8 mouse cellular contexts compared by ENCODE assay signal in genomic region chr8:66442778-66443177, GRCm38 (mm10). TPM values are rescaled to one million over a fixed set of nuclear protein-coding genes. Genes with fewer than 3 reads are reported as not detected.
A peak's percentile ranks its signal among the peaks of the same experiment; 100 is the strongest.
DNase-seq lines count a peak whose midpoint lies in the region; ATAC-seq and TF ChIP-seq lines count a peak whose summit lies in the region.

No protein-coding gene starts in this region.

- peak; percentile 73 for TF ChIP-seq CTCF in lung, embryonic 14.5 days (IDR thresholded peaks at IDR 0.05; ENCODE audit: low read depth)
- TF ChIP-seq CTCF in lung, adult 2 months (IDR thresholded peaks at IDR 0.05; ENCODE audit: insufficient read depth, low read length), result no peak

- DNase-seq in embryo, embryonic 10 days (ENCODE audit: low spot score), result peak; percentile 68
- no peak for DNase-seq in embryo, embryonic 9.5 days (ENCODE audit: extremely low spot score)
- peak; percentile 68 for DNase-seq in lung, embryonic 14.5 days
- DNase-seq in lung, adult 2 months, result no peak
- DNase-seq in limb, embryonic 14.5 days (ENCODE audit: low spot score), result peak; percentile 48

- no peaks in the 10 kb centered on the region for H3K27me3 ChIP-seq in lung, embryonic 14.5 days (ENCODE audit: insufficient read depth, low read length)
- H3K27me3 ChIP-seq in limb, embryonic 14.5 days (ENCODE audit: control insufficient read depth, insufficient read depth, low read length), result no peaks in the 10 kb centered on the region

- no peak overlapping the region for H3K9ac ChIP-seq in lung, embryonic 14.5 days
- H3K9ac ChIP-seq in limb, embryonic 14.5 days (ENCODE audit: low read depth, low read length, severe bottlenecking), result no peak overlapping the region

- no peak for TF ChIP-seq POLR2A in lung, adult 2 months (IDR thresholded peaks at IDR 0.05; ENCODE audit: borderline replicate concordance, extremely low read depth, low read depth, low read length)
- no peak for TF ChIP-seq POLR2A in limb, embryonic 14.5 days (IDR thresholded peaks at IDR 0.05; ENCODE audit: borderline replicate concordance, extremely low read depth, insufficient read depth, insufficient read length)

- H3K9me3 ChIP-seq in lung, embryonic 14.5 days (ENCODE audit: low read depth, low read length), result no peaks in the 10 kb centered on the region
- H3K9me3 ChIP-seq in limb, embryonic 14.5 days (ENCODE audit: control insufficient read depth, low read length), result no peaks in the 10 kb centered on the region

- no peaks in the 10 kb centered on the region for H3K4me1 ChIP-seq in lung, embryonic 14.5 days (ENCODE audit: insufficient read depth)
- H3K4me1 ChIP-seq in lung, adult 2 months (ENCODE audit: control insufficient read depth, insufficient read depth, low read length), result no peaks in the 10 kb centered on the region
- no peaks in the 10 kb centered on the region for H3K4me1 ChIP-seq in limb, embryonic 14.5 days (ENCODE audit: control insufficient read depth, insufficient read depth, low read length)

- no peak overlapping the region for H3K27ac ChIP-seq in lung, embryonic 14.5 days (ENCODE audit: low read depth)
- no peak overlapping the region for H3K27ac ChIP-seq in limb, embryonic 14.5 days (replicated peaks; ENCODE audit: low read depth, low read length)

- 27% methylated on average over 1 of the region's 1 CpGs for WGBS in lung, embryonic 14.5 days
- 25% methylated on average over 1 of the region's 1 CpGs for WGBS in lung, adult 2 months
- 24% methylated on average over 1 of the region's 1 CpGs for WGBS in limb, embryonic 14.5 days

- no peak overlapping the region for H3K4me3 ChIP-seq in lung, embryonic 14.5 days (ENCODE audit: low read depth, low read length)
- no peak overlapping the region for H3K4me3 ChIP-seq in lung, adult 2 months (replicated peaks; ENCODE audit: extremely low read depth, low read depth, low read length)
- H3K4me3 ChIP-seq in limb, embryonic 14.5 days (replicated peaks; ENCODE audit: low read length), result no peak overlapping the region

- H3K36me3 ChIP-seq in lung, embryonic 14.5 days (ENCODE audit: insufficient read depth), result no peaks in the 10 kb centered on the region
- H3K36me3 ChIP-seq in limb, embryonic 14.5 days (ENCODE audit: control insufficient read depth, insufficient read depth, low read length), result no peaks in the 10 kb centered on the region

- no peak overlapping the region for H3K4me2 ChIP-seq in lung, embryonic 14.5 days
- H3K4me2 ChIP-seq in limb, embryonic 14.5 days (replicated peaks; ENCODE audit: low read depth, low read length, severe bottlenecking), result no peak overlapping the region

- no peak for ATAC-seq in lung, embryonic 14.5 days (ENCODE audit: insufficient read depth)
- peak; percentile 64 for ATAC-seq in common myeloid progenitor, adult 5-6 weeks (replicated peaks; ENCODE audit: low read depth, poor library complexity, severe bottlenecking)
- ATAC-seq in limb, embryonic 14.5 days (ENCODE audit: low FRiP score, low read depth), result no peak
- no peak for ATAC-seq in monocyte, adult 5-6 weeks (replicated peaks; ENCODE audit: insufficient number of reproducible peaks, low FRiP score, low TSS enrichment, poor library complexity, severe bottlenecking)
- ATAC-seq in erythroblast, adult 5-6 weeks (replicated peaks; ENCODE audit: low FRiP score, poor library complexity, severe bottlenecking), result no peak

RNA-seq across cellular contexts. Expression of gene Tma16, which starts 43.6 kb away (rescaled TPM):
- polyA plus RNA-seq in lung, embryonic 14.5 days (2014; fragmentation: Nextera tagmentation; extraction: Ambion mirVana), result 13.9 and 14.5 TPM in 2 replicates
- 1.1 and 1.5 TPM in 2 replicates for polyA plus RNA-seq in lung, adult 2 months (2012; rRNA removed)
- 44.7 and 57.1 TPM in 2 replicates for total RNA-seq in common myeloid progenitor, adult 5-6 weeks (2017)
- 8.7 and 10.7 TPM in 2 replicates for polyA plus RNA-seq in limb, embryonic 14.5 days (2012; rRNA removed)
- polyA plus RNA-seq in limb, embryonic 14.5 days (2014; fragmentation: Nextera tagmentation; extraction: Ambion mirVana), result 13.1 and 13.5 TPM in 2 replicates
- total RNA-seq in monocyte, adult 5-6 weeks (2017), result 10.5 to 13.3 TPM (median 12.1 TPM) in 3 replicates
- total RNA-seq in erythroblast, adult 5-6 weeks (2015; ENCODE audit: low replicate concordance), result 4.6 and 8.6 TPM in 2 replicates
- 4.9 and 9.4 TPM in 2 replicates for total RNA-seq in erythroblast, adult 5-6 weeks (2017; ENCODE audit: low replicate concordance)

Comparison
In these comparisons a context has a peak if more than half of its experiments do, and no peak if none do; other contexts are left out.
1. DNase-seq: peak in embryo, embryonic 10 days (single experiment), lung, embryonic 14.5 days (single experiment) and limb, embryonic 14.5 days (single experiment); none in embryo, embryonic 9.5 days (single experiment) and lung, adult 2 months (single experiment).